Mouse (Mus musculus) forebrain, embryonic 13.5 days (tissue): ENCODE results near the gene Gm6890. TPM values are rescaled to one million over a fixed set of nuclear protein-coding genes. Genes with fewer than 3 reads are reported as not detected.
"Not testable (repeated sequence)": the region's sequence is repeated elsewhere in the genome, so short reads cannot be mapped to it uniquely, and the experiment has no call there.

Source experiments
- ATAC-seq: fragments of 200-750 bp; cut with Nextera tagmentation; 2 replicates; pipeline ENCODE4 v1.8.0; 2017
- H3K27ac ChIP-seq: fragments of 300-500 bp; sonication (generic); 2 replicates; pipeline ENCODE4 v1.5.1; 2015; ENCODE audit warnings: inconsistent platforms, mild to moderate bottlenecking, moderate library complexity
- H3K27me3 ChIP-seq: fragments of 300-500 bp; sonication (generic); 2 replicates; pipeline ENCODE4 v1.6.1; 2015; ENCODE audit warnings: mild to moderate bottlenecking, inconsistent platforms
- H3K36me3 ChIP-seq: fragments of 300-500 bp; sonication (generic); 2 replicates; pipeline ENCODE4 v1.6.1; 2015; ENCODE audit warnings: mild to moderate bottlenecking, inconsistent platforms; ENCODE audit not compliant: poor library complexity, severe bottlenecking
- H3K4me1 ChIP-seq: fragments of 300-500 bp; sonication (generic); 2 replicates; pipeline ENCODE4 v1.6.1; 2015; ENCODE audit warnings: inconsistent platforms
- H3K4me2 ChIP-seq: fragments of 300-500 bp; sonication (generic); 2 replicates; pipeline ENCODE4 v1.6.1; 2015; ENCODE audit warnings: inconsistent platforms, mild to moderate bottlenecking, moderate library complexity
- H3K4me3 ChIP-seq: fragments of 300-500 bp; sonication (generic); 2 replicates; pipeline ENCODE4 v1.5.1; 2015; ENCODE audit warnings: mild to moderate bottlenecking, inconsistent platforms
- H3K9ac ChIP-seq: fragments of 300-500 bp; sonication (generic); 2 replicates; pipeline ENCODE4 v1.6.1; 2015; ENCODE audit warnings: mild to moderate bottlenecking, inconsistent platforms
- H3K9me3 ChIP-seq: fragments of 300-500 bp; sonication (generic); replicated peaks from 2 replicates; pipeline ENCODE4 v1.6.1; 2016; ENCODE audit warnings: inconsistent platforms
- WGBS: fragments of 180-500 bp; shearing (Covaris S2); methylation state at CpG from one replicate; pipeline ENCODE4 v1.1.7; 2015; 5-methylcytosine and 5-hydroxymethylcytosine counted together
- polyA plus RNA-seq: library from polyadenylated mRNA; unstranded; fragments of >200 nt; fragmentation: Nextera tagmentation; extraction: Ambion mirVana; gene quantifications from 2 replicates; pipeline ENCODE4 v1.2.1, GENCODE M21; 2015

The Gm6890 gene
- not detected in 2 replicates for polyA plus RNA-seq

DNA sequence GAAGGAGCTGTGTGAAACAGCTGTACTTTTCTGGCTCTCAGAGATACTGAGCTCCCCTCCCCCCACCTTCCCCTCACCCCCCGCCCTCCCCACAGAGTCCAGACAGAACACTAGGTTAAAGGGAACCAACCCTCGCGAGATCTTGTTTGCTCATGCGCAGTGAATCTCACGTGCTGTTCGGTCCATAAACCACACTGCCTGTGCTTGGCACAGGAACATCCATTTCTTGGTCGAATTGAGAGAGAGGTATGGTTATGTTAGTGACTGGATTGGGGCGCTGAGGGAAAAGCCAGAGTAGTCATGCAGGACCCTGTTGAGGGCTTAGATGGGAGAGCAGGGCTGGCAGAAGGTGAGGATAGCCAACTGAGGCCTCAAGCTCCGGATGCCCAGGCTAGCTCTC lies at the start of gene Gm6890:
Gene Gm6890 (plus strand): TSS at position 301 of the 400 bp plus-strand sequence.
- H3K27ac ChIP-seq, H3K27me3 ChIP-seq, H3K4me3 ChIP-seq, ATAC-seq, H3K4me2 ChIP-seq, H3K36me3 ChIP-seq, H3K4me1 ChIP-seq, H3K9ac ChIP-seq, H3K9me3 ChIP-seq: not testable (repeated sequence)
- 90% methylated on average over 9 of the region's 9 CpGs for WGBS

DNA sequence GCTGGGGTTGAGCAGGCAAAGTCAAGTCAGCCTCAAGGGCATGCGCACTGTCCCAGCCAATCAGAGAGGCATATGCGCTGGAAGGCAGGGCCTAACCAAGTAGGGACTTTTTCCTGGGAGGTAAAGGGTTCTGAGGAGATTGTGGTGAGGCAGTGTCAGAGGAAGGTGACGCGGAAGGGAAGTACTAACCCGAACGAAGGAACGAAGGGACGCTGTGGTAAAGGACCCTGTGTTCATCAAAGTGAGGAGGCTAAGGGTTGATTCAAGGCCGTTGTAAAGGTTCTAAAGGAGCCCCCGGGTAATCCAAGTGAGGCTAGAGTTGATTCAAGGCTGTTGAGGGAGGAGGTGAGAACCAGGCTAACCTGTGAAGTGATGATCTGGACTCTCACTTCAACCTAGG lies 14.5 kb upstream of the Gm6890 start:
- H3K36me3 ChIP-seq, H3K4me1 ChIP-seq, H3K27me3 ChIP-seq, H3K4me2 ChIP-seq, ATAC-seq, H3K9ac ChIP-seq, H3K9me3 ChIP-seq, H3K27ac ChIP-seq, H3K4me3 ChIP-seq: not testable (repeated sequence)
- 97% methylated on average over 9 of the region's 10 CpGs for WGBS

DNA sequence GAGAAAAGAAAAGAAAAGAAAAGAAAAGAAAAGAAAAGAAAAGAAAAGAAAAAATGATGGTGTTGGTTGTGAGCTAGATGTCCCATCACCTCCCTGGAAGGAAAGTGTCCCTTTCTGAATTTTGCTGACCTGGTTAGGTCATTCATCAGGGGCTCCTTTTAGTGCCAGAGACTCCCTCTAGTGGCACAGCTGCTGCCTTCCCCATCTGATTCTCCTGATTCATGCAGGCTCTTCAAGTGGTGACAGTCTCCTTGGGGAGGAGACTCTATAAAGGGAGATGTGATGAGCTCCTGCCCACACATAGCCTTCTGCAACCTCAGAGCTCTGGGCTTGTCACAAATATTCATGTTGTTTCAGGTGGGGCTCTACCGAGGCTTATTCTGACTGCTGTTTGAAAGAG lies 30.0 kb downstream of the Gm6890 start:
- not testable (repeated sequence) for H3K27ac ChIP-seq, H3K9ac ChIP-seq, H3K4me3 ChIP-seq, ATAC-seq, H3K36me3 ChIP-seq, H3K9me3 ChIP-seq, H3K4me2 ChIP-seq, H3K4me1 ChIP-seq, H3K27me3 ChIP-seq
- no CpG with 5 or more reads among the region's 1 CpGs for WGBS

Other genes starting within 250 kb of the Gm6890 start
- gene Olfr1326-ps1, start 166.0 kb upstream of the Gm6890 start, polyA plus RNA-seq, result not detected in 2 replicates
- gene Olfr1325, start 148.2 kb upstream of the Gm6890 start, polyA plus RNA-seq, result not detected in 2 replicates
- gene Gm5640, start 95.3 kb upstream of the Gm6890 start, polyA plus RNA-seq, result 0.06 TPM in 1 of 2 replicates, not detected in the other
- gene Gm5936, start 96.3 kb downstream of the Gm6890 start, polyA plus RNA-seq, result 0.13 and 0.25 TPM in 2 replicates